Mouse (Mus musculus) gonadal fat pad, adult 2 months (tissue): ENCODE measurements around the gene Bahd1. TPM values are rescaled to one million over a fixed set of nuclear protein-coding genes. Genes with fewer than 3 reads are reported as not detected.

Experiments
- DNase-seq: peaks from one replicate; pipeline ENCODE4 v3.0.0-alpha.2; 2012; ENCODE audit warnings: low read depth
- polyA plus RNA-seq: library from polyadenylated mRNA; depleted of rRNA; stranded (reverse); fragments of >200 nt; gene quantifications from 2 replicates; pipeline ENCODE4 v1.2.3, GENCODE M21; 2012

The Bahd1 gene
- polyA plus RNA-seq, 1 experiment: 22.9 TPM

DNA sequence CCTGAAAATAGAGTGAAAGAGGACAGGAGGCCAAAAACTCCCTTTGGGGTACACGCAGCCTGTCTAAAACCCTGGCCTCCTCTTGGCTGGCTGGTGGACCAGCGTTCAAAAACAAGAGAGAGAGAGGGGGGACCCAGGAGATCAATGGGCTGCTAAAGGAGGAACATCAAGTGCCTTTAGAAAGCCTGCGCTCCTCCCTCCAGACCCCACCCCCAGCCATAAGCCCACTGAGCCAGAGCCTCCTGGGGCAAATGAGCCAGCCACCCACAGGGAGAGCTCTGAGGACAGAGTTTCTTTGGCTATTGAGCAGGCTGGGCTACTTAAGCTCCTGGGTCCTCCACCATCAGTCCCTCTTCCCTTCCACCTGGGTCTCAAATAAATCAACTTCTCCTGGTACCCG is 1.4 kb upstream of the Bahd1 start:
- no peak for DNase-seq

DNA sequence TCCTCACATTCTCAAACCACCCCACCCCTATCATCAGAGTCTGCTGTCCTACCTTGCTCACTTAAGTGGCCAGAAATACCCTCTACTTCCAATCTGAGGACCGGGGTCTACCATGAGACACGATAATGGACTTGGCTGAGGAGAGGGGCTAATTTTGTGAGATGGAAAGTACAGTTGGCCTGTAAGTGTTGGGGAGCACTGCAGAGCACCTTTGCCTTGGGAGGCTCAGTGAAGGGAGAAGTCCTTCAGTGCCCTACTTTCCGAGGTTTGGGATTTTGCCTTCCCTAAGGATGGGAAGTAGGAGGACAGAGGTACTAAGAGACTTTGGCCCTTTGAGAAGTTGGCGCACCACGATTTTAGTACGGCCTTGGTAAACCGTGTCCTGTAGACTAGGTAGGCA is 871 bp upstream of the Bahd1 start:
- no peak for DNase-seq

DNA sequence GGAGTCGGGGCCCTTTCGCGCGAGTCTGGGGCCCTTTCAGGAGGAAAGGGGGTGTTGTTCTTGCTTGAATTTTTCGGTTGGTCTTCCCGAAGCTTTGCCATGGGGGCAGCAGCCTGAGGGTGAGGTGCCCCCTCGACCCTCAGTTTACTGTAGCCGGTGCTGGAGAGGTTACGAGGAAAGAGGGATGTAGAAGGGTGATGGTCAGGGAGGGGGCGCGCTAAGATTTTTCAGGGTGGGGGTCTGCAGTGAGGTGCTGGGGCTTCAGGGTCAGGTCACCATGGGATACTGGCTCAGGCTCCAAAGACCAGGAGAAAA is 606 bp downstream of the Bahd1 start:
- no peak for DNase-seq

DNA sequence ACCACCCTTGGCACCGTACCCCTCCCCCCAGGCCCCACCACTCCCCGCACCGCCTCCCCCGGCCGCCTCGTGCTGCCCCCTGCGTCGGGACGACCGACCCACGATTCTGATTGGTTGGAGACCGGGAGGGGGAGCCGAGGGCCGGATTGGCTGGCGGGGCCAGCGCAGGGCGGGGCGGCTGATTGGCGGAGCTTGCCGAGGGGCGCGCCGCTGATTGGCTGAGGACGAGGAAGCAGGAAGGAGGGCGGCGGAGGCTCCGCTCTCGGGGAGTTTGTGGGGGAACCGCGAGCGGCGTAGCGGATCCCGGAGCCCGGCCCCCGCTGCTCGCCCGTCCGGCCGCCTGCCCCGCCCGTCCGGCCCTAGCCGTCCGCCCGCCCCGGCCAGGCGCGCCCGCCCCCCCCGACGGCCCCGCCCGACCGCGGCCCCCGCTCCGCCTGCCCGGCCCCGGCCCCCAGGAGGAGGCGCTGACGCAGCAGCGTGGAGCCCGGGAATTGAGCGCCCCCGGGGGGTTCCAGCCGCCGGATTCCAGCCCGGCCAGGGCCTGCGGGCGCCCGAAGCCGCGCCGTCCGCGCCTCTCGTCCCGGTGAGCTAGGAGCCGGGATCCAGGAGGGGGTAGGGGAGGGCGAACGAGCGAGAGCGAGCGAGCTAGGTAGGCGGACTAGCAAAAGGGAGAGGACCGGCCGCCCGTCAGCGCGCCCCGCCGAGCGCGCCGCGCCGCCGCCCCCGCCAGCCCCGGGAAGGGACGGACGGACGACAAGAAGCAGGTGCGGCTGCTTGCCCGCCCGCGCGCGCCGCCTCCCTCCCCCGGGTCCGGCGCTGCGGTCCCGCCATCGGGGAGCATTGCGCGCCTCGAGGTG is 1.2 kb downstream of the Bahd1 start:
- DNase-seq: peak; percentile 33

DNA sequence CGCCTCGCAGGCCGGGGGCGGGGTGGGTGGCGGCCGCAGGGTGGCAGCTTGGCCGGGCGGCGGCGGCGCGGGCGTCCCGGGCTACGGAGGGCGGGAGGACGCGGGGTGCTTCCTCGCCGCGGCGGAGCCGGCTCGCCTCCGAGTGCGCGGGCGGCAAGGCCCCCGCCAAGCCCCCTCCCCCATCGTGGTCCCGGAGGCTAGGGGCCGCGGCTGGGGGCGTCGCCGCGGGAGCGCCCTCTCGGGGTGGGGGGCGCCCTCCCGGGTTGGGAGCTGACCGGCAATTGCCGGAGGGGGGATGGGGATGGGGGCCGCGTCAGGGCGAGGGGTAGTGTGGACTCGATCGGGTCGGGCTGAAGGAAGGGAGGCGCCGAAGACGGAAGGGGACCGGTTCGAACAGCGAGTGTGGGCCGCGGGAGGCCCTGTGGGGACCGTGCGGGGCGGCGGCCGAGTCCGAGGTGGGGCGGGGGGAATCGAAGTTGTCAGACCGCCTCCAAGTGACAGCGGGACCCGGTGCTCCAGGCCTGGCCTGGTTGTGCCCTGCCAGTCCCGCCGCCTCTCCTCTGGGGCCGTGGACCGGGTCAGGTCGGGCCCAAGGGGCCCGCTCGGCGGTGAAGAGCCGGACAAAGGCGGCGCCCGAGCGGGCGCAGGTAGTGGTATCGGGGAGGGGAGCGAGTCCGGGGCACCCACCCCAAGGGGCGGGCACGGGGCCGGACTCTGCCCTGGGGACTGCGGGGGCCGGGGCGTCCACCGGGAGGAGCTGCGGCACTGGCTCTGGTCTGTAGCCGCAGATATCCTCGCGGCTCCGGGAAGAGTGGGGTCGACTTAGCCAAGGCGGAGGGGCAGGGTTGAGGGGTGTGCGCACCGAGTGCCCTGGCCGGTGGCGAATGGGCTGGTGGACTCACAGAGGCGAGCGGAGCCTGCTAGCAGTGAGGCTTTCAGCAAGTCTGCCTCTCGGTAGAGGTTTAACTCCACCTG is 2.2 kb downstream of the Bahd1 start:
- DNase-seq: no peak

DNA sequence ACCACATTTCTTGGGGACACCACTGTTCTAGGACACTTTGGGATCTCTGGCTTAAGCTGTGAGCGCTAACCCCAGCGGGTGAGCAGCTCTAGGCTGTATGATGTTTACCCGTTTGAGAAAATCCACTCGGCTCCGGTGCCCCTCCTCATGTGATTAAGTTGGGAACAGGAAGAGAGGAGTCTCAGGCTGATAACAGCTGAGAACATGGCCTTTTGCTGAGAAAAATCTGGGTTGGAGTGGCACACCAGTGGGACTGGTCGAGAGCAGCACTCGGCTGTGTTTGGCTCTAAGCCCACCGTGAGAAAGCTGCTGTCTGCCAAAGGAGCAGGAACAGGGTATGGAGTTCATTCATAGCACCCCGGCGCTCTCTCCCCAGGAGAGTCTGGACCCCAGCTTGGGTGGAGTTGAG is 3.2 kb downstream of the Bahd1 start:
- no peak for DNase-seq

DNA sequence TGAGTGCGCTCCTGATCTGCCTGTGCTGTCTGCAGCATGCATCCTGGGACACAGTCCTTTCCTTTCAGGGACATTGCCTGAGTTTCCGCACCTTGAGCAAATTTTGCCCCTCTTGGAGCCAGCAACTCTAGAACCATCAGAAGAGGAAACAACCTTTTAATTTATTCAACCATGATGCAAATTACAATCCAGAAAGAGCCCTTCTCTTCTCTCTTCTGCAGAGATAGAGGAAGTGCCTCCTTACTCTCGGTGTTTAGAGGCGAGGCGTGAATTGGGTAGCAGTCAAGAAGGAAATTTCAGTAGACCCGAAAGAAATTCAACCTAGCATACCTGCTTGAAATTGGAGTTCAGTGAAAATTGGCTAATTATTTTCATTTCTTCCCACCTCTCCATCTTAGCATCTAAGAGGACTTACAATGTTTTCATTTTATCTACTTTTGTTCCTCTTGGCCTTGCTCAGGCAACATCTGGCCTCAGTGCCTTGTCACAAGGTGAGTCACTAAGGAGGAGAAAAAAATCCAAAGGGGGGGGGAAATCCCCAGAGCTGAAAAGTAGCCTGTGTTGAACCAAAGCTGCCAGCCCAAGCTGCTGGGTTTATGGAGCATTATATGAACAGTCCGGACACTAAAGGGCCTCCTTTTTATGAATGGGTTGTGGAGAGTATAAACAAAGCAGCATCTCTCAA is 5.4 kb downstream of the Bahd1 start:
- DNase-seq: no peak

DNA sequence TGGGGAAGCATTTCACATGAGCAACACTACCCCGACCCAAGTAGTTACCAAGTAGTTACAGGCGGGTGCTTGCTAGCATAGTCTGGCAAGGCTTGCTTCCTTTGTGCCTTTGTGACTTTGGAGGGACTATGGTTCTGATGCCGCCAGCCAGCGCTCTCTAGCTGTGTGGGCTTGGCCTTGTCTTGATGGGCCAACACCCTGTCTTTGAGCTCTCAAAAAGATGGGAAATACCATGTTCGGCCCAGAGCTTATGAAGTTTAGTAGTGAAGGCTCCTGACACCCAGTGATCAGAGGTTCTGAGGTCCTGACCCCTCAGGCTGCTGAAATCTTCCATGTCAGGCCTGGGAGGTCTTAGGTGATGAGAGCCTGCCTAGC is 5.9 kb downstream of the Bahd1 start:
- DNase-seq: no peak

DNA sequence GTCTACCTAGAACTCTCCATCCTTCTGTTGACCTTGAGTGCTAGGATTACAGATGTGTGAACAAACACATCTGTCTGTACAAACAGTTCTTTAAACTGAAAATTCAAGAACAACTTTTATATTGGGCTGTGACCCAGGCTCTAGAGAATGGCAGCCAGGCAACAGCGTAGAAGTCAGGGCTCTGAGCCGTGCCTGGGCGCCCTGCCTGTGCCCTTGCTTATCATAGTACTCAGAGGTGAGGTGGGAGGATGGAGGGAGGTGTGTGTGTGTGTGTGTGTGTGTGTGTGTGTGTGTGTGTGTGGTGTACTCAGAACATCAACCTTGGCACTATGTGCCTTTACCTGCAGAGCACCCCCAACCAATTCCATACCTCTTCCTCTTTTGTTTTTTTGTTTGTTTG is 7.6 kb downstream of the Bahd1 start:
- DNase-seq: no peak

DNA sequence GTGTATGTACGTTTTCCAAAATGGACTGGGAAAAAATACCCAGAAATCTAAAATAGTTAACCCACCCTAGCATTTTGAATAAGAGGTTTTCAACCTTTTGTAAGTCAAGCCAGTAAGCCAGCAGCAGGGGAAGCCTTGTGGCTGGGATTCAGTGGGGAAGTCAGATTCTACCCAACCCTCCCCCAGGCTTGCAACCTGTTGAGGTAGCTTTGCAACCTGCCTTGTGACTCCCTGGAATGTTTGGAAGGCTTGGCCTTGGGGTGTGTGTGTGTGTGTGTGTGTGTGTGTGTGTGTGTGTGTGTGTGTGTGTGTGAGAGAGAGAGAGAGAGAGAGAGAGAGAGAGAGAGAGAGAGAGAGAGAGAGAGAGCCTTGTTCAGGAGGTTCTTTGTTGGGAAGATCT is 9.0 kb downstream of the Bahd1 start:
- DNase-seq: no peak

DNA sequence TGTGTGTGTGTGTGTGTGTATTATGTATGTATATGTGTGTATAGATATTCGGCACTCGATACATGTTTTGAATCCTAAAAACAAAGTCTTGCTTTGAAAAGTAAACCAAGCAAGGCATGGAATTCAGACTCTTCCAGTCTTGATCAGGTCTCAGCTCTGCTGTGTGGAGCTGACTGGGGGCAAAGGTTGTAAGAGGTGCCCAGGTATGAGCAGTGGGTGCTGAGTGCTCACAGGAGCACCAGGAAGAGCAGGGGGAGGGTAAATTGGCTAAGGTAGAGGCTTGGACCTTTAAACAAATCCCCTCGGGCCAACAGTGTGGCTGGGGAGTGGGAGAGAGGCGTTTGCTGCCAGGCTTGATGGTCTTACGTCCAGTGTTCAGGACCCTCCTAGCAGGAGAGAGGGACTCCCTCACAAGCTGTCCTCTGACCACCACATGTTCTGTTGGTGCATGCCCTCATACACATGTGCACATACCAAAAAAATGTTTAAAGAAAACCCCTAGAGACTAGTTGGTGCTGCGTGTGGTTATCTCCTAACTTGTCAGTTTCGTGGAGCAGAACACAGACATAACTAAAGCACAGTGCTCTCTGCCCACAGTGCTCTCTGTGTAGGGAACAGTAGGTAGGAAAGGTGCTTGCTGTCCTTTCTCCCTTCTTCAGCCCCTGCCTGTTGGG is 10.6 kb downstream of the Bahd1 start:
- no peak for DNase-seq

DNA sequence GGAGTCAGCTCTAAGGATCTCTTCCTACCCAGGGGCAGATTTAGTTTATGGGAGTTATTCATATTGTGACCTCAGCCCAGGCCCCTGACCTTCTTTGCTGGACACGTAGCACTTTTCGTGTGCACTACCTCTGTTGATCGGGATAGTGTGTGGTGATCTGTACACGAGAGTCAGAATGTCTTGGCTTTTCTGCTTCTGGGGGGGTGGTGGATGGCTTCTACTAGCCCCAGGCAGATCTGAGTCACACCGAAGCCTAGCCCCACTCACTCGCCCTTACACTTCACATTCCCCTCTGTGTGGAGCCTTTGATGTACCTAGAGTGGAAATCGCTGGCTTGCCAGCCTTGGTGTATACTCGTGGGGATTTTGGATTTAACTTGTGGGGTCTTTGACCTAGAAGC is 12.5 kb downstream of the Bahd1 start:
- DNase-seq: no peak

DNA sequence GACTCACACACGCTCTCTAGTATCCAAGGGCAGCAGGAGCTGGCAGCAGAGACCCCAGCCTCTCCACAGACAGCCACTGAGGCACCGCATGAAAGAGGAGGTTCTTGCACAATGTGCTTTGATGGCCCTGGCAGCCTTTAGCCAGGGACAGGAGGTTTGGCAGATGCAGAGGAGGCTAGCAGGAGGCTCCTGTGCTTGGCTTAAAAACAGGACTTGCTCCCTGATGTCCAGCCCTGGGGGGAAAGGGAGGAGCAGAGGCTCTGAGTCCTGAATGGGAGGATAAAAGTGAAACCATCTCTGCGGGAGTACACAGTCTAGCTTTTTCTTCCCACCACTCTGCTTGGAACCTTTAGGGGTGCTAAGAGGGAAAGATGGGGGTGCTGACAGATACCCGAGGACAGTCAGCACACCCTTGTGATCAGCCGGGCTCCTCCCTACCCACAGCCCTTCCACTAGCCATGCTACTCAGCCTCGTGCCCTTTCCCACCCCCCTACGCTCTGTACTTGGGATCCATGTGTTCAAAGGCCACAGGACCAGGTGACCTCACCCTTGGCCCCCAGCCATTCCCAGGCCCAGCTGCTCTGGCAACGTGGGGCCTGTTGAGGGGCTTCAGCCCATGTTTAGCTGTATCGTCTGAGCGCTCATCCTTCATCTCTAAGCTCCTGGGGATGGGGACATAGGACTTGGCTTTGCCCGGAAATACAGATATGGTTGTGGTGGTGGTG is 13.5 kb downstream of the Bahd1 start:
- DNase-seq: peak; percentile 62

DNA sequence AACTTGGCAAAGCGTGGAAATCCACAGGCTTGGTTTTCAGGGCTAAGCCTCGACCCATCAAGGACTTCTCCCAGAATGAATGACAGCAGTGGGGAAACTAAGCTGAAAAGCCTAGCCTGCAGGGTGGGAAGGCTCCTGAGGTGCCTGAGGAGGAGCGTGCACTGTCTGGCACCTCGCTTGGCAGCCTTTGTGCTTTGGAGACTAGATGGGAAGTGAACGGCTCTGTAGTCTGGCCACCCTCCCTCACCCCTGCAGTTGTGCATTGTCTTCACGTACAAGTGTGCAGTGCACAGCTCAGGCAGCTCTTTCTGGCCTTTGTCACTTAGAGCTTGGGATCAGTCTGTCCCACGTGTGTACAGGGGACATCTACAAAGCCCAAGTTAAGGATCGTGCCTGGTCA is 14.5 kb downstream of the Bahd1 start:
- no peak for DNase-seq

DNA sequence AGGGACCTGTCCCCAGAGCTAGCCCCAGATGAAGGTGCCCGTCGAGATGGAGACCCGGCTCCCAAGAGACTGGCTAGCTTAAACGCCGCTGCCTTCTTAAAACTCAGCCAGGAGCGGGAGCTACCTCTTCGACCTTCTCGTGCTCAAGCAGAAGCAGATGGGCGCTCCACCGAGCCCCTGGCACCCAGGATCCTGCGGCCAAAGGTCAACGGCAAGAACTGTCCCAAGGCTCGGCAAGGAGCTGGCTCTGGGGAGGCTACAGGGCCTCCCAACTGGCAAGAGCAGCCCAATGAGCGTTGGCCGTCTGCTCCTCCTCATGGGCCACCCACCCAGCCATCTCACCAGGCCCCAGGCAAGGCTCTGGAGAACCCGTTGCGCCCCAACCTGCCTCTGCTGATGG is 16.3 kb downstream of the Bahd1 start:
- DNase-seq: no peak

DNA sequence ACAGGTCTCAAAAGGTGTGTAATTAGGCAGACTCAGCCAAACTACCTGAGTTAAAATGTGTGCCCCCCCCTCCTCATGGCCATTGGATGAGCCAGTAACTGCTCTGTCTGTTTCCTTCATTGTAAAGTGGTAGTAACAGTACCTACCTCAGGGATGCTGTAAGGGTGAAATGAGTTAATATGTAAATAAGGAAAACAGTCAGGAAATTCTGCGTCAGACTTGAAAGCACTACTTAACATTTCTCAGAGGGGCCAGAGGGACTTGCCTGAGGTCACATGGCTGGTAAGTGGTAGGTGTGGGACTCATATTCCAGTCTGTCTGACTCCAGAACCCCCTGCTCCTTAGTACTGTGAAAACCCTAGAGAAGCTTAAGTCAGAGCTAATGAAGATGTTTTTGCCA is 18.4 kb downstream of the Bahd1 start:
- no peak for DNase-seq

DNA sequence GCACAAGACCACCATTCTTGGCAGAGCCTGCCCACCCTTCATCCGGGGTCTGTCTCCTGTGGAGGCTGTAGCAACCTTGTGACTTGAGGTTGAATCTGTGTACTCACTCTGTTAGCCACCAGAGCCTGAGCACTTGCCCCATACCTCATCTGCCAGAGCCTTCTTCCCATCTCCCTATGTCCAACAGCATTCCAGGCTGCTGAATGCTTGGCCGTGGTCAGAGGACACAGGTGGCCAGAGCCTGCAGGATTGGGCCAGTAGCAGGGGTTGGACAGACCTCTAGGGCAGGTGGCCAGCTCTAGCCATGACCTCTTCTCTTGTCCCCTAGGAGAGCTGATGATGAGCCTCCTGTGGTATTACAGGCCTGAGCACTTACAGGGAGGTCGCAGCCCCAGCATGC is 20.3 kb downstream of the Bahd1 start:
- no peak for DNase-seq

DNA sequence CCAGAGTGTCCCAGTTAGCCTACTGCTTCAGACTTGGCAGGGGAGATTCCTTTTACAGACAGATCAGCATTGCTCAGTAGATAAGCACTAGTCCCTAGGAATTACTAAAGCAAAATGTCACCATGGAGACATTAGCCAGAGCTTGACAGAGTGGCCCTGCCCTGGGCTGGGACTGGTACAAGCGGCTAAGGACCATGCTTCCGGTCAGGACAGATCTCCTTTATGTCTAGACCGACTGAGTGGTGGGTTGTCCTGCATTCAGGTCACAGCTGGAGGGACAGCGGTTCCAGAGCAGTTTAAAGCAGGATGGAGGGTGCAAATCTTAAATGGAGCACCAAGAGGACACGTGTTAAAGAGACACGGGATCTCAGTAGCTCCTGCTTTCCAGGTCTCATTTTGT is 25.8 kb downstream of the Bahd1 start:
- no peak for DNase-seq

DNA sequence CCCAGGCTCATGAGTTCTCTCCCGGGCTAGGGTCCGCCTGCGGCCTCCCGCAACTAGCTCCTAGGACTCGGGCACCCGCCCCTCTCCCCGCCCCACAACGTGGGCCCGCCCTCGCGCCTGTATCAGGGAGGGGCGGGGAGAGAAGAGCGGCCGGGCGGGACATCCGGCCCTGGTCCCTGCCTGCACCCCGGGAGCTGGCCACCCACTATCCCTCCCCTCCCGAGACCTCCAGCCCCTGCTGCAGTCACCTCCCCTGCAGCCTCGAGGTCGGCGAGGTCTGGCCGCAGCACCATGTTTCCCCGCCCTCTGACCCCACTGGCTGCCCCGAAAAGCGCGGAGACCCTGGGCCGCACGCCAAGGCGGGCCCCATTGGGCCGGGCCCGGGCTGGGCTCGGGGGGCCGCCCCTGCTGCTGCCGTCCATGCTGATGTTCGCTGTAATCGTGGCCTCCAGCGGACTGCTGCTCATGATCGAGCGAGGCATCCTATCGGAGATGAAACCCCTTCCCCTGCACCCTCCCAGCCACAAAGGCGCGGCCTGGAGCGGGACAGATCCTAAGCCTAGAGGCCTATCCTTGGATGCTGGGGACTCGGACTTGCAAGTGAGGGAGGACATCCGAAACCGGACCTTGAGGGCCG is 26.3 kb downstream of the Bahd1 start, which contains the start of gene Chst14:
Gene Chst14, plus strand, starts transcription at position 136 of the 637 bp plus-strand sequence.
- no peak for DNase-seq

DNA sequence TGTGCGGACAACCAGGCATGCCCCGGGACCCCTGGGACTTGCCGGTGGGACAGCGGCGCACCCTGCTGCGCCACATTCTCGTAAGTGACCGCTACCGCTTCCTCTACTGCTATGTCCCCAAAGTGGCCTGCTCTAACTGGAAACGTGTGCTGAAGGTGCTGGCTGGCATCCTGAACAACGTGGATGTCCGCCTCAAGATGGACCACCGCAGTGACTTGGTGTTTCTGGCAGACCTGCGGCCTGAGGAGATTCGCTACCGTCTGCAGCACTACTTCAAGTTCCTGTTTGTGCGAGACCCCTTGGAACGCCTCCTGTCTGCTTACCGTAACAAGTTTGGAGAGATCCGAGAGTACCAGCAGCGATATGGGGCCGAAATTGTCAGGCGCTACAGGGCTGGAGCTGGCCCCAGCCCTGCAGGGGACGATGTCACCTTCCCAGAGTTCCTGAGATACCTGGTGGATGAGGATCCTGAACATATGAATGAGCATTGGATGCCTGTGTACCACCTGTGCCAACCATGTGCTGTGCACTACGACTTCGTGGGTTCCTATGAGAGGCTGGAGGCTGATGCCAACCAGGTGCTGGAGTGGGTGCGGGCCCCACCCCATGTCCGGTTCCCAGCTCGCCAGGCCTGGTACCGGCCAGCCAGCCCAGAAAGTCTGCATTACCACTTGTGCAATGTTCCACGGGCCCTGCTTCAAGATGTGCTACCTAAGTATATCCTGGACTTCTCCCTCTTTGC is 27.0 kb downstream of the Bahd1 start:
- no peak for DNase-seq
